Mouse (Mus musculus) small intestine, adult 2 months (tissue): Measurements from ENCODE around the gene Pds5a. TPM values are rescaled to one million over a fixed set of nuclear protein-coding genes. Genes with fewer than 3 reads are reported as not detected.
"Not testable (repeated sequence)": the region's sequence is repeated elsewhere in the genome, so short reads cannot be mapped to it uniquely, and the experiment has no call there.

Experiments used
- H3K27ac ChIP-seq: fragments of 200-500 bp; 2 replicates; pipeline ENCODE4 v1.5.1; 2012; ENCODE audit warnings: low read depth, low read length, control low read depth, inconsistent platforms; ENCODE audit not compliant: insufficient read depth
- H3K27me3 ChIP-seq: fragments of 200-500 bp; 2 replicates; pipeline ENCODE4 v1.6.1; 2012; ENCODE audit warnings: mild to moderate bottlenecking, moderate library complexity, low read length, inconsistent platforms; ENCODE audit not compliant: control insufficient read depth, insufficient read depth
- H3K36me3 ChIP-seq: fragments of 200-500 bp; 2 replicates; pipeline ENCODE4 v1.6.1; 2012; ENCODE audit warnings: mild to moderate bottlenecking, low read length, control low read depth, inconsistent platforms; ENCODE audit not compliant: control insufficient read depth, insufficient read depth
- H3K4me1 ChIP-seq: fragments of 200-500 bp; 2 replicates; pipeline ENCODE4 v1.6.1; 2012; ENCODE audit warnings: low read length, inconsistent platforms, mixed read lengths; ENCODE audit not compliant: control insufficient read depth, insufficient read depth, insufficient read length
- H3K4me3 ChIP-seq: fragments of 200-500 bp; 2 replicates; pipeline ENCODE4 v1.5.1; 2012; ENCODE audit warnings: low read depth, mild to moderate bottlenecking, control low read depth, inconsistent platforms, low read length, moderate library complexity
- CTCF ChIP-seq: fragments of 200-500 bp; IDR thresholded peaks from 2 replicates; pipeline ENCODE4 v1.5.1; 2012; ENCODE audit warnings: low read depth, mild to moderate bottlenecking, control low read depth, inconsistent platforms, low read length, moderate library complexity, mixed read lengths; ENCODE audit not compliant: insufficient replicate concordance, insufficient read length; ENCODE audit errors: extremely low read depth
- POLR2A ChIP-seq: fragments of 200-500 bp; IDR thresholded peaks from 2 replicates; pipeline ENCODE4 v1.6.1; 2012; ENCODE audit warnings: low read depth, mild to moderate bottlenecking, control low read depth, inconsistent platforms, low read length, moderate library complexity
- WGBS: fragments of 180-500 bp; shearing (Covaris S2); methylation state at CpG from one replicate; pipeline ENCODE4 v1.1.7; 2018; 5-methylcytosine and 5-hydroxymethylcytosine counted together
- polyA plus RNA-seq: library from polyadenylated mRNA; depleted of rRNA; stranded (reverse); fragments of >200 nt; gene quantifications from 2 replicates; pipeline ENCODE4 v1.2.3, GENCODE M21; 2012

Gene Pds5a
- polyA plus RNA-seq, 1 experiment: 5.4 TPM

GRCm38 (mm10) chr5:65718368-65718767 lies 20.3 kb upstream of the Pds5a start:
- no peaks in the 10 kb centered on the region for H3K27me3 ChIP-seq
- H3K4me1 ChIP-seq: peaks cover 1% of the 10 kb centered on the region; the same call in 1 of the 2 replicates
- H3K27ac ChIP-seq: no peak overlapping the region
- H3K36me3 ChIP-seq: no peaks in the 10 kb centered on the region
- WGBS: 11% methylated on average over 3 of the region's 3 CpGs
- no peak for TF ChIP-seq POLR2A
- no peak for TF ChIP-seq CTCF
- H3K4me3 ChIP-seq: no peak overlapping the region

- not testable (repeated sequence) for H3K27me3 ChIP-seq, H3K4me1 ChIP-seq, H3K27ac ChIP-seq, H3K36me3 ChIP-seq, H3K4me3 ChIP-seq
- WGBS: 88% methylated on average over 8 of the region's 8 CpGs
Measured at GRCm38 (mm10) chr5:65717903-65718211, 19.8 kb upstream of the Pds5a start.

- Histone ChIP-seq H3K4me3 (no peak overlapping the region), H3K27me3 (no peaks in the 10 kb centered on the region), H3K27ac (no peak overlapping the region), H3K4me1 (peaks cover 1% of the 10 kb centered on the region; the same call in 1 of the 2 replicates), H3K36me3 (no peaks in the 10 kb centered on the region)
- no peak for TF ChIP-seq CTCF
- TF ChIP-seq POLR2A: no peak
- 84% methylated on average over 18 of the region's 18 CpGs for WGBS
Measured at GRCm38 (mm10) chr5:65717063-65717902, 19.2 kb upstream of the Pds5a start.

DNA sequence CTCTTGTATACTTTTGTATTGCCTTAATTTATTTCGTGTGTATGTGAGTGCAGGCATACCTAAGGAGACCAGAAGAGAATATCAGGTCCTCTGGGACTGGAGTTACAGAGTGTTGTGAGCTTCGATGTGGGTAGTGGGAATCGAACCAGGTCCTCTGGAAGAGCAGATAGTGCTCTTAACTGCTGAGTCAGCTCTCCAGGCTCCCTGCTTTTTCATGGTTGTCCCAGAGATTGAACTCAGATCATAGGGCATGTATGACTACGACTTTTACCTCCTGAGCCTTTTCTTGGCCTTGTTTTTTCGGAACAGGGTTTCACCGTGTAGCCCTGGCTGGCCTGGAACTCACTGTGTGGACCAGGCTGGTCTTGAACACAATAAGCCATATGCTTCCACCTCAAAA lies 17.0 kb upstream of the Pds5a start:
- 89% methylated on average over 6 of the region's 6 CpGs for WGBS
- H3K4me3 ChIP-seq: no peak overlapping the region
- TF ChIP-seq CTCF (no peak), POLR2A (no peak)
- peaks cover 4% of the 10 kb centered on the region; the same call in 1 of the 2 replicates for H3K4me1 ChIP-seq
- no peaks in the 10 kb centered on the region for H3K27me3 ChIP-seq
- no peak overlapping the region for H3K27ac ChIP-seq
- H3K36me3 ChIP-seq: no peaks in the 10 kb centered on the region

DNA sequence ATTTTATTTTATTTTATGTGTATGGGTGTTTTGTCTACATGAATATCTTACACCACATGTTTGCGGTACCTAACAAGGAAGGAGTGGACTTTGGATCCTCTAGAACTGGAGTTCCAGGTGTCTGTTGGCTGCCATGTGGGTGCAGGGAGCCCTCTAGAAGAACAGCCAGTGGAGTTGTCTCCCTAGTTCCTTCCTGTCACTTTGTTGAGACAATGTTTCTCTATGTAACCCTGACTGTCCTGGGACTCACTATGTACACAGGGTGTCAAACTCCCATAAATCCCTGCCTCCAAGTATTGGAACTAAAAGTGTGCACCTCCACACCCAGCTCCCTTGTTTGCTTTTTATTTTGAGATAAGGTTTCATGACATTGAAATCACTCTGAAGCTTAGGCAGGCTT lies 13.4 kb upstream of the Pds5a start:
- H3K4me1 ChIP-seq: peaks cover 2% of the 10 kb centered on the region; the same call in 1 of the 2 replicates
- no peak overlapping the region for H3K27ac ChIP-seq
- no peaks in the 10 kb centered on the region for H3K27me3 ChIP-seq
- no peaks in the 10 kb centered on the region for H3K36me3 ChIP-seq
- H3K4me3 ChIP-seq: no peak overlapping the region
- 33% methylated on average over 1 of the region's 1 CpGs for WGBS
- TF ChIP-seq CTCF (no peak), POLR2A (no peak)

DNA sequence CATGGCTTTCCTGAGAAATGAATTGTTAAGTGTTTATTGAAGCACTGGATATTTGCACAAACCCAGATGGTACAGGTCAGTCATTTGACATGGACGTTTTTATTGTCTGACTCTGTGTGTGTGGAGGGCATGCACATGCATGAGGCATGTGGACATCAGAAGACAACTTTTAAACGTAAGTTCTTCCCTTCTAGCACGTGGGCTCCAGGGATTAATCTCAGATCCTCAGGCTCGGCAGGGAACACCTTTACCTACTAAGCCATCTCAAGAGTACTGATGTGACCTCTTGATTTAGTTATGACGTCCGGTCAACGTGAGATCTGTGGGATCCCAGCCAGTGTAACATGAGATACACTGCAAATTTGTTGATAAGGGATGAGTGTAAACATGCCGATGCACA lies 12.2 kb upstream of the Pds5a start:
- WGBS: 41% methylated on average over 8 of the region's 8 CpGs
- H3K4me3 ChIP-seq: no peak overlapping the region
- H3K36me3 ChIP-seq: no peaks in the 10 kb centered on the region
- no peaks in the 10 kb centered on the region for H3K27me3 ChIP-seq
- no peak overlapping the region for H3K27ac ChIP-seq
- peaks cover 5% of the 10 kb centered on the region; the same call in 1 of the 2 replicates for H3K4me1 ChIP-seq
- no peak for TF ChIP-seq CTCF
- TF ChIP-seq POLR2A: no peak

- Histone ChIP-seq H3K27ac (no peak overlapping the region), H3K4me1 (peaks cover 10% of the 10 kb centered on the region; the same call in 1 of the 2 replicates), H3K27me3 (no peaks in the 10 kb centered on the region), H3K4me3 (no peak overlapping the region), H3K36me3 (no peaks in the 10 kb centered on the region)
- no peak for TF ChIP-seq POLR2A
- TF ChIP-seq CTCF: no peak
- WGBS: 73% methylated on average over 5 of the region's 5 CpGs
Measured at GRCm38 (mm10) chr5:65706979-65707378, 8.9 kb upstream of the Pds5a start.

GRCm38 (mm10) chr5:65706171-65706570 lies 8.1 kb upstream of the Pds5a start:
- no peak overlapping the region for H3K4me3 ChIP-seq
- no peak overlapping the region; the same call in 1 of the 2 replicates for H3K27ac ChIP-seq
- TF ChIP-seq POLR2A (no peak), CTCF (no peak)
- peaks cover 7% of the 10 kb centered on the region; the same call in 1 of the 2 replicates for H3K4me1 ChIP-seq
- WGBS: 76% methylated on average over 4 of the region's 4 CpGs
- H3K27me3 ChIP-seq: no peaks in the 10 kb centered on the region
- no peaks in the 10 kb centered on the region for H3K36me3 ChIP-seq
